Mouse (Mus musculus) lung, adult 2 months (tissue): ENCODE measurements at regions not wholly inside any gene's neighbourhood (a gene's known extent, or its start where the extent isn't known, plus 50 kb on each side); places are given as distances from the start of the nearest gene placed in this dataset.

Source experiments
- DNase-seq: peaks from one replicate; pipeline ENCODE4 v3.0.0; 2022
- H3K4me1 ChIP-seq: fragments of 200-500 bp; 2 replicates; pipeline ENCODE4 v1.6.1; 2011; ENCODE audit warnings: low read length; ENCODE audit not compliant: control insufficient read depth, insufficient read depth
- H3K4me3 ChIP-seq: fragments of 200-500 bp; replicated peaks from 2 replicates; pipeline ENCODE3; 2011; ENCODE audit warnings: low read depth, mild to moderate bottlenecking, control low read depth, low read length; ENCODE audit errors: extremely low read depth
- CTCF ChIP-seq: fragments of 200-500 bp; IDR thresholded peaks from 2 replicates; pipeline ENCODE4 v1.5.1; 2011; ENCODE audit warnings: mild to moderate bottlenecking, low read length, control low read depth; ENCODE audit not compliant: insufficient read depth
- POLR2A ChIP-seq: fragments of 200-500 bp; IDR thresholded peaks from 2 replicates; pipeline ENCODE4 v1.6.1; 2011; ENCODE audit warnings: low read depth, mild to moderate bottlenecking, control low read depth, low read length, borderline replicate concordance; ENCODE audit errors: extremely low read depth
- WGBS: fragments of 180-500 bp; shearing (Covaris S2); methylation state at CpG from one replicate; pipeline ENCODE4 v1.1.7; 2018; 5-methylcytosine and 5-hydroxymethylcytosine counted together

DNA sequence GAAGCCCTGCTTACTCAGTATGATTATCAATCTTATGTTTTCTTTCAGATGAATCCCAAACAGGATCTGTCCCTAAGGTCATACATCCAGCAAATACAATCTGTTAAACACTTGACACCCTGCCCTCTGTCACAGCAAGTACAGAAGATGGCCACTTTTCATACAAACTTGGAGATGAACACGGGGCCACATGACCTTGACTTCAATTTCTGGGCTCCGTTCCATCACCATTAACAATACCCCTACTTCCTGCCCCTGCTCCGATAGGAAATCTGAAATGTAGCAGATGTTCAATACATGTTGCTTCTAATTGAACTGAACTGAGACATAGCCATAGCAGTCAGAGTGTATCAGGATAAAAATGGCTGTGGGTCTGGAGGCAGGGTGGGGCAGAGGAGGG, 294.2 kb downstream of the Pdcd6ip start:
- WGBS, result 35% methylated on average over 3 of the region's 3 CpGs
- Histone ChIP-seq H3K4me3 (no peak overlapping the region), H3K4me1 (no peaks in the 10 kb centered on the region)
- TF ChIP-seq CTCF, result no peak
- no peak for TF ChIP-seq POLR2A
- no peak for DNase-seq

DNA sequence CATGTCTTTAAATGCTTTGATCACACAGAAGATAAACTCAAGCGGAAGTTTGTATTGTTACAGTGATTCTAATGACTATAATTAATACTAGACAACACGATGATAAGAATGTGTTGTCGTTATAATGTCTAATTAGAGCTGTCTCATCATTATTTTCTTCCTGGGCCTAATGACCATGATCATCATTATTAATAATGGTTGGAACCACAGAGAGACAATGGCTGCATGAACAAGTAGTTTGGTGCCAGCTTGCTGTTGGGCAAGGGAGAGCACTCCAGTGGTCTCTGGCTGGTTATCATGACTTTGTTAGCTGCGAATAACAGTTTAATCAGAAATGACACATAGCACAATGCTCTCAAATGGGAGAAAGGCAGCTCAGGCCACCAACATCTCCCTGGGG, 296.4 kb downstream of the Pdcd6ip start:
- Histone ChIP-seq H3K4me3 (no peak overlapping the region), H3K4me1 (no peaks in the 10 kb centered on the region)
- no peak for DNase-seq
- TF ChIP-seq CTCF (no peak), POLR2A (no peak)
- WGBS, result 76% methylated on average over 4 of the region's 4 CpGs

DNA sequence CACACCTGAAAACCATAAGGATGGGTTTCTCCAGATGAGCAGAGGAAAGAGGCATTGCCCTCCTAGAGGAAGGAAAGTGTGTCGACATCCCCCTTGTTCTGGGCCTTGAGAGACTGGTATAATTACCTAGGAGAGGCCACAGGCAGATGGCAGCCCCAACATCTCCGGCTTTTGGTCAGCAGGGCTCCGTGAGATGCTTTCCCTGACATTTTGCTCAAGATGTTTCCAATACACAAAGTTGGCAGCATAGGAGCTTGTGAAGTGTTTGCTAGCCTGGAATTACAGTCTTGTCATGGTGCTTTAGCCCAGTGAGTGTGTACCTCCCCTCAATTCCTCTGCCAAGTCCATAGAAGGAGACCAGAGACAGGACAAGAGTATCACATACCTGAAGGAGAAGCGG, 299.5 kb downstream of the Pdcd6ip start:
- no peak for DNase-seq
- TF ChIP-seq CTCF (no peak), POLR2A (no peak)
- no peaks in the 10 kb centered on the region for H3K4me1 ChIP-seq
- no peak overlapping the region for H3K4me3 ChIP-seq
- WGBS, result 77% methylated on average over 4 of the region's 4 CpGs

DNA sequence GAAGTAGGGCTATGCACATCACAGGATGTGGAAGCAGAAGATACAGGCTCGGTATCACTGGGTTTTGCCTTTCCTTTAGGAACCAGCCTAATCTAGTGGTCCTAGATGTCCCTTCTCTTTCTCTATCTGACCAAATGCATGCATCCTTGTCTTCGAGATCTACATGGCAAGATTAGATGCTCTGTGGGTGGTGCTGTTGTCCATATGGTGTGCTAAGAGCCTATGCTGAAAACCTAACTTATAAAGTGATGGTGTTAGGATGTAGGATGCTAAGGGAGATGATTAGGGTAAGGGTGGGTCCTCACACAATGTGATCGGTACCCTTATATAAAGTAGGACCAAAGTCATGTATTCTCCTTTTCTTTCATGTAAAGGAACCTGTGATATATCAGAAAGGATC, 313.7 kb downstream of the Pdcd6ip start:
- DNase-seq, result no peak
- TF ChIP-seq POLR2A (no peak), CTCF (no peak)
- Histone ChIP-seq H3K4me1 (no peaks in the 10 kb centered on the region), H3K4me3 (no peak overlapping the region)
- WGBS, result 79% methylated on average over 3 of the region's 3 CpGs

DNA sequence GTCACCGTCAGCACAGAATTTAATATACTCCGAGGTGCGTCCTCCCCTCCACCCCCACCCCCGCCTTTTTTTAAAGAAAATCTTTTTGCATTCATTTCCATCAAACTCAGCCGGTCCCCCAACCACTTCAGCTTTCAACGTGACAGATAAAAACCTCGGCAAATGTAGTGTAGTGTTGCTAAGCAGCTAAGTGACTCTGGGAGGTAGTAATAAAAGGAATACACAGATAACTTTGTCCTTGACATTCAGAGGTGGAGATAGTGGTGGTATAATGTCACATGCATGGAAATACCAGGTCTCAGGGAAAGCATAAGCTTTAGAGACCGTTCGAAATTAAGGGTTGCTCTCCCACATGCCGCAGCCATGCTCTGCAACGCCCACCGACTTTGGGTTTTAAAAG, 320.7 kb downstream of the Pdcd6ip start:
- H3K4me3 ChIP-seq, result no peak overlapping the region
- no peaks in the 10 kb centered on the region for H3K4me1 ChIP-seq
- WGBS, result 66% methylated on average over 12 of the region's 12 CpGs
- TF ChIP-seq POLR2A (no peak), CTCF (no peak)
- DNase-seq, result no peak

DNA sequence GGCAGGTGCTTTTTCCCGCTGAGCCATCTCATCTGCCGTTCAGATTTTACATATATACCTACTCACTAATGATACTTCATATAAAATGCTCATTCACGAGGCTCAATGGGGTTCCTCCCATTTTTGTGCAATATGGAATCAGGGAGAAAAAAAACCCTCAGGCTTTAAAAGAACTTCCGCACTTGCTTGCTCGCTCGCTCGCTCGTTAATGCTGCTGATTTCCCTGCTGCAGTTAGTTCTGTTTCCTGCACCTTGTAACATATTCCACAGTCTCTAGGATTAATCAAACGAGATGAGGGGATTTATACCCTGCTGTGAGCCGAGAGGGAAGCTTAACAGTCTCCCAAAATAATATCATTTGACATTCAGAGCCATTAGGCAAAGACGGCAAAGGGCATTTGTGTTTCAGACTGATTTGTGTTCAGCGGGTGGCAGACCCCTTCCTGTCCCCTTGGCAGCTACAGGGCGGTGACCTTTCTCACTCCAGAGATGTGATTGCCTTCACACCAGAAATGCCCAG, 326.4 kb downstream of the Pdcd6ip start:
- DNase-seq, result no peak
- Histone ChIP-seq H3K4me3 (no peak overlapping the region), H3K4me1 (no peaks in the 10 kb centered on the region)
- WGBS, result 59% methylated on average over 13 of the region's 13 CpGs
- no peak for TF ChIP-seq CTCF

DNA sequence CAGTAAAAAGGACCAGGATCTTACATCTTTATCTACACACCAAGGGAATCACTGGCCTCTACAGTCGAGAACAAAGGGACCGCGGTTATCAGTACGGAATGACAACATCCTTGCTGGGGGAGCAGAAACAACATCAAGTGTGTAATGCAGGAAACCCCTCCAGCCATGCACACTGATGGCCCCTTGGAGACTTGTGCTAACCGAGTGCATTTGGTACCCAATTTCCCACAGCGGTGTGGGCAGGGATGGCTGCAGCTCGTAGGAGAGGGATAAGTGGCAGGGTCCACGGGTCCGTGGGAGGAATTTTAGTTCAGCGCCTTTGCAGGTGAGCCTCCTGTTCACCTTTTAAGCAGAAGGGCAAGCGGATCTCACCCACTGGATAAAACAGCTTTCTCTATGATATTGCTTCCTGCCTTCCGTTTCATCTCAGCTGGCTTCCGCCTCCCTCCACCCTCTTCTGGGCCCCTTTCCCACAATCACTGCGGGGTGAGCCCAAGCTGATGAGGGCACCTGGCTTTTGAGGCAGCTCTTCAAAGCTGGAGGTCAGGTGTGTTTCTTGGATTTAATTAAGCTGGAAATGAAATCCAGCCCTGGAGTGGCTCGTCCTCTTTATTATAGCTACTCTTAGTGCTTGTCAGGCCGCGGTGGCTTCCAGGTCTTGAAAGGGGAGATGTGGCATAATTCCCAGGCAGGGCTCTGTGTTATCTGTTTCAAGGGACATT, 327.5 kb downstream of the Pdcd6ip start:
- Histone ChIP-seq H3K4me1 (no peaks in the 10 kb centered on the region), H3K4me3 (no peak overlapping the region)
- WGBS, result 51% methylated on average over 17 of the region's 17 CpGs
- DNase-seq, result no peak
- TF ChIP-seq CTCF (no peak), POLR2A (no peak)

DNA sequence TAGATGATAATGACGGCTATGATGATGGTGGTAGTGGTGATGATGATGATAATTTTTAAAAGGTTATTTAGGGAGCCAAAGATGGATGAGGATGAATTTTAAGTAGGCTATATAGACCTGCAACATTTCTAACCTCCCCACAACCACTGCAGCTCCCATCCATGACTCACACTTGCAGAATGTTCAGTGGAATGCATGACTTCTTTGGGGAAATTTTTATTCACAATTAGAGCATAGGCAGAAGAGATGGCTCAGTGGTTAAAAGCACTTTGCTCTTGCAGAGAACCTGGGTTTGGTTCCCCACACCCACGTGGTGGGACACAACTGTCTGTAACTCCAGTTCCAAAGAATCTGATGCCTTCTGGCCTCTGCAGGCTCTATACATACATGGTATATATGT, 329.5 kb downstream of the Pdcd6ip start:
- no peak for TF ChIP-seq POLR2A
- TF ChIP-seq CTCF, result no peak
- H3K4me1 ChIP-seq, result no peaks in the 10 kb centered on the region
- WGBS, result 63% methylated on average over 2 of the region's 2 CpGs

DNA sequence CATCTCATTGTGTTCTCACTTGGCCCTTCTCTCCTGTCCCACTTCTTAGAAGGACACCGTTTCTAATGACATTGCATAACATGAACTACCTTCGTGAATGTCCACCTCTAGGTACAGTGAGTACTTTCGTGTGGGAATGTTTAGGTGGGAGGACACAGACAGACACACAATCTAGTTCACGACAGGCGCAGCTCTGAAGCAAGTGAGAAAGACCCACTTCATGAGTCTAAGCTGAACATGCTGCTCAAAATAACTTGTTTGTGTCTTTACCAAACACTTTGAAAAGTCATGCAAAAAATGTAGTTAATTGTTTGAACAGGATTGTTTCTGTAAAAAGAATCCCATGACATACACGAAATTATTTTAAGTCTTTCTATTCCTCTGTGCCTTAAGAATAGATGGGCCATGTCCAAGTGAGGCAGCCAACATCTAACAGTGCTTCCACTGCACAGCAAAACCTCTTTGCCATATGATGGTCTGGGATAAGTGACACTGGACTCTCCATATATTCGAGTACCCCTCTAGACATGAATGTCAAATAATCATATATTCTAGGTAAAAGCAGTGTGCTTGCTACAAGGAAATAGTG, 336.2 kb downstream of the Pdcd6ip start:
- DNase-seq, result no peak
- no peak overlapping the region for H3K4me3 ChIP-seq
- H3K4me1 ChIP-seq, result no peaks in the 10 kb centered on the region
- no peak for TF ChIP-seq POLR2A
- TF ChIP-seq CTCF, result no peak
- WGBS, result 70% methylated on average over 7 of the region's 7 CpGs

More for the DNA sequence above, 329.5 kb downstream of the Pdcd6ip start:
- no peak for DNase-seq
- H3K4me3 ChIP-seq, result no peak overlapping the region

DNA sequence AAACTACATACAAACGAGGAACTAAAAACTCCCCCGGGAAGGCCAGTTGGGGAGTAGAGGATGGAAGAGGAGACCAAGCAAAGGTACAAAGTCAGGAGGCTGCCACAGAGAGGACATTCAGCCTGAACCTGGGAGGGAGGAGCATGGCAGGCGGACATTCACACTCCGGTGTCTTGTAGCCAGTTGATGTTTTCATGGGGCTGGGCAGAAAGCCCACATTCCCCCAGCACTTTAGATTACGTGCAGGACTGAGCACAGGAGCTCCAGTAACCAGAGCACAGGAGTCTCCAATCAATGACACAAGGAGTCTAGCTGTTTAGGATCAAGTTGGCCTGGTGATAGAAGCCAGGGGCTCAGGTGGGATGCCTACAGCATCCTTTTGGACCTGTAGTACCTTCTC, 360.1 kb downstream of the Pdcd6ip start:
- H3K4me1 ChIP-seq, result no peaks in the 10 kb centered on the region
- no peak for TF ChIP-seq POLR2A
- no peak for TF ChIP-seq CTCF
- 67% methylated on average over 5 of the region's 5 CpGs for WGBS

More for the DNA sequence above, 360.1 kb downstream of the Pdcd6ip start:
- no peak overlapping the region for H3K4me3 ChIP-seq
- DNase-seq, result no peak
